Mouse (Mus musculus): ENCODE data around the gene Tmc1.

Gene Tmc1

DNA sequence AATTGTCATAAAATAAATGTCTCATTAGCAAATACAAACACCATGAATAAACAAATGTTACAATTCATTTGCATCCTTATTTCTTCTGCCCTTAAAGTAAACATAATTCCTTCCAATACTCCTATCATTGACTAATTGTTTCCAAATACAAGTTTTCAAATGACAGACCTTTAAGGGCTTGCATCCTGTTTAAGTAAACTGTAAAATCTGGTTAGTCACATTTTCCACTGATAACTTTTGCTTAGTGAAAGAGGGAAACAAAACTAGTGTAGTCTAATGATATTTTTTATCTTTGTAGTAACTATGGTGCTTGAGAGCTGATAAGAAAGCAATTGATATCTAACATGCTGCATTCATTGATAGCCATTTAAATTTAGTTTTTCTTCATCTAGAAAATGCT, 154.5 kb downstream of the Tmc1 start:
- no peak for DNase-seq (ENCODE audit: extremely low spot score)

DNA sequence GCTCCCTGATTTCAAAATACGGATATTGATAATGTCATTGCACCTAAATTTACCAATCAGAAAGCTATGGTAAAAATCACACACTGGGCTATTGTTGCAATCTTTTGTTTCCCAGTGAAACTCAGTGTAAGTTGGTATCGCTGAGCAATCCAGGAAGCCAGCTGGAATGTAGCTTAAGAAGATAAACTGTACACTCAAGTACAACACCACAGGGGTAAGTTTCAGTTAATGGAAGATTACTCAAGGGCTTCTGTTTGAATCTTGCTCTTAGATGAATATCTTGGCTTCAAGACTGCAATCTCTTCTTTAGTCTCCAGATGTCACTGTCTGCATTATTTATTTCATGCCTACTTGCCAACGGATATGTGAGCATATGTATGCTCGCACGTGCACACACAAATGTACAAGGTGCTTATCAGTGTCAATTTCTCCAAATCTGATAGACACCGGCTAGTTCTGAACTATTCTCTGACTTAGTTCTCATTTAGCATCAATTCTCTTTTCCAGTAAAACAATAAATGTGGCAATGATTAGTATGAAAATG, 156.4 kb downstream of the Tmc1 start:
- peak; percentile 17 for DNase-seq (ENCODE audit: extremely low spot score)

- DNase-seq (ENCODE audit: extremely low spot score), result no peak
Observed at GRCm38 (mm10) chr19:20796001-20796400, 158.0 kb downstream of the Tmc1 start.

GRCm38 (mm10) chr19:20794999-20795398, 159.0 kb downstream of the Tmc1 start:
- no peak for DNase-seq (ENCODE audit: extremely low spot score)

DNA sequence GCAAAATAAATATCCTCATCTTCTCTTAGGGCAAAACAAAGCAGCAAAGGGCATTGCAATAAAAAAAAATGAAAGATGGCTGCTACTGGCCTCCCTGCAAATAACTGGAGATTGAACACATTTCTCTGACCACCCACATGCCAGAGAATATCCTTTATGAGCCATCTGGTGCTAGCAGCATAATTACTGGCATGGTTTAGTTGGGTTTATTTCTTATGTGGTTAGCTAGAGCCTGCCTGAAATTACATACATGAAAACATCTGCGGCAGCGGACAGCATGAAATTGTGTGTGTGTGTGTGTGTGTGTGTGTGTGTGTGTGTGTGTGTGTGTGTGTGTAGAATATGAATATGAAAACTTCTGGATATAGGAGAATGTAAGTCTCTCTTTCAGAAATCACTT, 161.2 kb downstream of the Tmc1 start:
- DNase-seq (ENCODE audit: extremely low spot score), result no peak

- no peak for DNase-seq (ENCODE audit: extremely low spot score)
Observed at GRCm38 (mm10) chr19:20787289-20787688, 166.7 kb downstream of the Tmc1 start.

- no peak for DNase-seq (ENCODE audit: extremely low spot score)
Observed at GRCm38 (mm10) chr19:20775681-20776080, 178.3 kb downstream of the Tmc1 start.

DNA sequence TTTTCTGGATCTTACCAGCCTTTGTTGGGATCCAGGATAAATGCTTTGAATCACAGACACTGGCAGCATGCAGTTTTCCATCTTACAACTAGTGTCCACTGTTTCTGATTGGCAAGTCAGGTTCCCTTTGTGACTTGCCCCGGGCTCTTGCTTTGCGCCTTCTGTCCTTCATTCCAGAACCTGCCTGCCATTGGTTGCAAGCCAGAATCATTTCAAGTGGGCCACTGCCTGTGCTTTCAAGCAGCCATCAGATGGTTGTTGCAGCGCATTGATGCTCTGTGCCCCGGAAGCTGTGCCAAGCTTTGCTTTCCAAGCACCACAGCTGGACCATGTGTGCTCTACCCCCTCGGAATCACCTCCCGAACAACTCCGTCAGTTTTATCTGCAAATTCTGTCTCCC, 180.1 kb downstream of the Tmc1 start:
- no peak for DNase-seq (ENCODE audit: extremely low spot score)

DNA sequence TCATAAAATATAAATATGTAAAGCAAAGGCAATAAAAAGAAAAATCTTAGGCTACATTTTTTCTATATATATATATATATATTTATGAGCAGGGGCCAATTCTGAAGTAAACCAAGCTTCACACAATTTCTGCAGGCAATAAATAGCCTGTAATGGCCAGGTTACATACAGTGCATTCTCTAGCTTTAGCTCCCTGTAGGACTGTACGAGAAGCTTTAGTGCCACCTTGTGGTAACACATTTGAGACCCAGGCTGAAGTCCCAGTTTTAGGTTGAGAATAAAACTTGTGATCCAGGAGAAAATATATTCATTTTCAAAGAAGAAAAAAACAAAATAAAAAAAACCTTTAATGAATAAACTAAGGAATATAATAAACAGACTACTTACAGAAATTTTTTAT, 189.8 kb downstream of the Tmc1 start:
- DNase-seq (ENCODE audit: extremely low spot score), result peak; percentile 16

GRCm38 (mm10) chr19:20761675-20762426, 192.2 kb downstream of the Tmc1 start:
- DNase-seq (ENCODE audit: extremely low spot score), result no peak

- no peak for DNase-seq (ENCODE audit: extremely low spot score)
Observed at GRCm38 (mm10) chr19:20761119-20761518, 192.9 kb downstream of the Tmc1 start.

GRCm38 (mm10) chr19:20744630-20745029, 209.4 kb downstream of the Tmc1 start:
- DNase-seq (ENCODE audit: extremely low spot score), result no peak
